Mouse (Mus musculus) lung, postnatal 25 days (tissue): ENCODE results near the gene Esr1.
"Not testable (repeated sequence)": the region's sequence is repeated elsewhere in the genome, so short reads cannot be mapped to it uniquely, and the experiment has no call there.

Experiments
- DNase-seq: peaks from one replicate; pipeline ENCODE4 v3.0.0; 2022; ENCODE audit warnings: low spot score

Esr1 gene

GRCm38 (mm10) chr10:4694336-4694865 is 83.0 kb downstream of the Esr1 start:
- DNase-seq, result no peak

DNA sequence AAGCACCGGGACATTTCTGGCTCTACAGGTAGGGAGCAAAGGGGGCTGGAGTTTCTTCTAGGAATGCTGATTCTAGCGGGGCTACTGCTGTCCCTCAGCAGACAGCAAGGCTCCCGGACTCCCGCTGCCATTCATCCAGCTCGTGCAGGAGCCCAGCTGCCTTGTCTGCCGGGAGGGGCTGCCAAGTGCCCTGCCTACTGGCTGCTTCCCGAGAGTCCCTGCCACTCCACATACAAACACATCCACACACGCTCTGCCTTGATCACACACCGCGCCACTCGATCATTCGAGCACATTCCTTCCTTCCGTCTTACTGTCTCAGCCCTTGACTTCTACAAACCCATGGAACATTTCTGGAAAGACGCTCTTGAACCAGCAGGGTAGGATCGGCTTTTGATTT is 98.5 kb downstream of the Esr1 start:
- DNase-seq, result peak; percentile 3

- no peak for DNase-seq
Observed at GRCm38 (mm10) chr10:4711434-4711833, 100.0 kb downstream of the Esr1 start.

DNA sequence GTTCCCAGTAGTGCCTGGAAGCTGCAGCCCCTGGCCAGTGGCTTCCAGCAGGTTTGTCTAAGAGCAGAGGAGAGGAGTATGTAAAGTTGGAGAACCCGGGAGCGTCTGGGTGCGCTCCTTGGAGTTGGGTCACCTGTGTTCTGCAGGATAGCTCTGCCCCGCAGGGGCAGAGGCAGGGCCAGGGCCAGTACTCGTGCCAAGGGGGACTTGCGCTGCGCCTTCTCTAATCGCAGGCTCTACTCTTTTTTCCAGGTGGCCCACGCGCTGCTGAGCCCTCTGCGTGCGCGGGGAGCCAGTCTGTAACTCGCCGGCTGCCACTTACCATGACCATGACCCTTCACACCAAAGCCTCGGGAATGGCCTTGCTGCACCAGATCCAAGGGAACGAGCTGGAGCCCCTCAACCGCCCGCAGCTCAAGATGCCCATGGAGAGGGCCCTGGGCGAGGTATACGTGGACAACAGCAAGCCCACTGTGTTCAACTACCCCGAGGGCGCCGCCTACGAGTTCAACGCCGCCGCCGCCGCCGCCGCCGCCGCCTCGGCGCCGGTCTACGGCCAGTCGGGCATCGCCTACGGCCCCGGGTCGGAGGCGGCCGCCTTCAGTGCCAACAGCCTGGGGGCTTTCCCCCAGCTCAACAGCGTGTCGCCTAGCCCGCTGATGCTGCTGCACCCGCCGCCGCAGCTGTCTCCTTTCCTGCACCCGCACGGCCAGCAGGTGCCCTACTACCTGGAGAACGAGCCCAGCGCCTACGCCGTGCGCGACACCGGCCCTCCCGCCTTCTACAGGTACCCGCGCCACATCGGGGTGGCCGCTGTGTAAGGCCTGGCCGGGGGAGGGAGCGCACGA is 100.9 kb downstream of the Esr1 start:
- DNase-seq, result no peak

DNA sequence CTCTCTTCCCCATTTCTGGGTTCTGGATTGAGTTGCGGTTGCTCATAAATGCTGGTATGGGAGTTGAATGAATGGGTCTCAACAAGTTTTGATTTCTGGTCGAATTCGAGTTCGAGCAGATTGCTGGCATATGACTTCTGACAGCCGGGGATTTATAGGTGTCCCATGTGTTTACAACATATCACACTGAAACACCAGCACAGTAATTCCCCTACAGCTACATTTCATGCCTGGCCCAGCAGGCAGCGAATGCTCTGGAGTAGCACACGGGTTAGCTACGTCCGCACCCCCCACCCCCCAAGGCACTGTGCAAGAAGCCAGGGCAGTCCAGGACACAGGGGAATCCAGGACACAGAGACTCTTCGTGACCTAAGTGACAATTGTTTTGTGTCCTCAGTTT is 102.0 kb downstream of the Esr1 start:
- DNase-seq, result no peak

- DNase-seq, result peak; percentile 11
Observed at GRCm38 (mm10) chr10:4724851-4725250, 113.5 kb downstream of the Esr1 start.

DNA sequence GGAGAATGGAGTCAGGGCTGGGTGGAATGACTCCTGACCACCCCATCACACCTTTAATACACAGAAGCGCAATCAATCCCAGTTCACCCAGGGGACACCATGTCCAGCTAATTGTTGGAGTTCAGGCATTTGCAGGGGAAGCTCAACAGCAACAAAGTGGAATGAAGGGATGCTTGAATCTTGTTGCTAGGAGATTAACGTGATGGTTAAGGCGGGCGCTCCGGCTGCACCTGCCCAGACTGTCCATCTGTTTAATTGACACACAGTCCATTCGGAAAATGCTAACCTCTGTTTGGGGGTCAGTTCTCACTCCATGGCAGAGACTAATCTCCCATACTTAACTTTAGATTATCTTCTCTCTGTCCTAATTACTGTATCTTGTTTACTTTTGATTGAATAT is 114.7 kb downstream of the Esr1 start:
- no peak for DNase-seq

GRCm38 (mm10) chr10:4732328-4732727 is 120.9 kb downstream of the Esr1 start:
- DNase-seq, result no peak

- DNase-seq, result no peak
Observed at GRCm38 (mm10) chr10:4733987-4734386, 122.6 kb downstream of the Esr1 start.

GRCm38 (mm10) chr10:4734942-4735341 is 123.5 kb downstream of the Esr1 start:
- DNase-seq, result no peak

DNA sequence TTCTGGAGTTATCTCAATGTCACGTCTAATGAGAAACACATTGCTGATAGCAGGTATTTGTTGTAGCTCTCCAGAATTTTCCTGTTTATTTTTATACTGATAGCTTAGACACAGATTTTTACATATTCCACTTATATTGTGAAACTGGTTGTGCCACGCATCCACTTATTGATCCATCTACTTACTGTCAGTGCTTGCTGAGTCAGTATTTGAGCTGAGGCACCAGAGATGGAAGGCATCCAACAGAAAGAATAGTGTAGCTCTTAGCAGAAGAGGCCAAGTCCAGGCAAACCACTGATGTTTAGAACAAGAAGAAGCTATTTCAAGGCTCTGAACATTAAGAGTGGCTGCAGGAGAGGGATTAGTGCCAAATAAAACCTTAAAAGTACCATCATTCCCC is 126.9 kb downstream of the Esr1 start:
- DNase-seq, result no peak

GRCm38 (mm10) chr10:4751091-4751490 is 139.7 kb downstream of the Esr1 start:
- DNase-seq, result not testable (repeated sequence)

GRCm38 (mm10) chr10:4752977-4753376 is 141.6 kb downstream of the Esr1 start:
- DNase-seq, result no peak

DNA sequence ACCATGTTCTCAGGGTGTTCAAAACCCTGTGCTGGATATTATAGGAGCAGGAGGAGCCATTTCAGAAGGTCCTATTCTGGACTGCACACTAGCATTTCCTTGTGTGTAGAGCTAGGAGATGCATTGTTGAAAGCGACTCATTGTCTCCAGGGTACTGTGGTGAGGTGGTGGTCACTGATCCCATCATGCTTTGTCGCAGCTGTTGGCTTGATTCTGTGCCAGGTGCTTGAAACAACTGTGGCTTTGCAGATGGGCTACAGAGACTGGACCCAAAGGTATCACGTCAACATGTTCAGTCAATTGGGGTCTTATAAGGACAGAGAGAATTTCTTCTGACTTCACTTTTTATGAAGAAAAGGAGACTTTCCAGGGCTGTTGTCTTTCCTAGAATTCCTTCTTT is 164.1 kb downstream of the Esr1 start:
- DNase-seq, result no peak

GRCm38 (mm10) chr10:4776007-4776713 is 164.8 kb downstream of the Esr1 start:
- peak; percentile 39 for DNase-seq

DNA sequence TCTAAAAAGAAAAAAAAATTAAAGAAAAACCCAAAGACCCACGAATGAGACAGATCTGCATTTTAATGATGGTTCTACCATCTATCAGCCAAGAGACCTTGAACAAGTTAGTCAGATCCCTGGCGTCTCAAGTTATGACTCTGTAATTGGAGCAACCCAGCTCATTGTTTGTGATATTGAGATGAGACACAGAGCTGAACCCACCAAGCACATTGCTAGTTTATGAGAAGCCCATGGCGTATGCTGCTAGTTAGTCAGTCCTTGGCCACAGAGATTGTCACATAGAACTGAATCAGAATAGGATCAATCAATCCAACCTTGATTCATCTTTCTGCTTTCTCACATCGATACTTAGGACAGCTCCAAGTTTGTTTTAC is 165.3 kb downstream of the Esr1 start:
- no peak for DNase-seq

GRCm38 (mm10) chr10:4777996-4778395 is 166.6 kb downstream of the Esr1 start:
- DNase-seq, result no peak

DNA sequence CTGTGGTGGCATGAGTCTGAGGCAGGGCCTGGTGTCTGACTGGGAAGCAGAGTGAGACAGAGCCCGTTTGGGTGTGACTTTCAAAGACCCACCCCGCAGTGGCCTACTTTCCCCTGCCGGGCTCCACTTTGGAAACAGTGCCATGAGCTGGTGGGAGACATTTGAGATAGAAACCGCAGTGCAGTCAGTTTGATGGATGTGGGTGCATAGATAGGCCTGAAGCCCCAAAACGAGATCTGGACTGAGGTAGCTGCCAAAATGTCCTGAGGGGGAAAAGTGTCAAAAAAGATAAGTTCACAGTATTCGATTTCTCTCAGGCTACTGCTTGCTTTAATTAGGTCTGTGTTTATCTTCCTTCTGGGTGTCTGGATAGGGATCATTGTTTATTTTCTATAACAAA is 169.5 kb downstream of the Esr1 start:
- no peak for DNase-seq

GRCm38 (mm10) chr10:4787003-4787628 is 175.7 kb downstream of the Esr1 start:
- DNase-seq, result peak; percentile 45

DNA sequence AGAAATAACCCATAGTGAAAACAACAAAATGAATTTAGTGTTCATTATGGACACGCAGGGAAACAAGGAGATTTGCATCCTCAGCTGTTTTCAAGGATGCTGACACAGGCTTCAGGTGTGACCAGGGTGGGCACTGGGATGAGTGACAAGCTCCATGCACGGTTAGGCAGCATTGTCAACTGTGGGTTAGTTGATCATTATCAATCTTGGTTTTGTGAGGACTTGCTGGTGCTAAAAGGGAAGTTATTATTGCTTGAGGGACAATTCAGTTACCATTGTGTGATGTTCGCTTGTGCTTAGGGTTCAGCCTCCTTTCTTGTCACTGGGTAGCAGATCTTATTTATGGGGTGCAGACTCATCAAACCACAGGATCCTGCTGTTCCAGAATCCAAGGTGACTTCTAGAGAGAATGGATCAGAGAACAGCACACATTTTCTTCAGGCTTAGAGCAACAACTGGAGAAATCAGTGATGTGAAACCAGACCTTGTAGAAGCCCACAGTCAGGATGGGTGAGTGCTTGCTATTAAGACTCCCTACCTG is 186.9 kb downstream of the Esr1 start:
- DNase-seq, result no peak

- DNase-seq, result no peak
Observed at GRCm38 (mm10) chr10:4824366-4824765, 213.0 kb downstream of the Esr1 start.

GRCm38 (mm10) chr10:4830592-4830991 is 219.2 kb downstream of the Esr1 start:
- no peak for DNase-seq

- DNase-seq, result no peak
Observed at GRCm38 (mm10) chr10:4838099-4838498, 226.7 kb downstream of the Esr1 start.
